Mouse (Mus musculus): Measurements from ENCODE around the gene Fxn. TPM values are rescaled to one million over a fixed set of nuclear protein-coding genes. Genes with fewer than 3 reads are reported as not detected.

Gene Fxn
- polyA plus RNA-seq, 1 experiment from 2014 or later = 60.4 TPM

DNA sequence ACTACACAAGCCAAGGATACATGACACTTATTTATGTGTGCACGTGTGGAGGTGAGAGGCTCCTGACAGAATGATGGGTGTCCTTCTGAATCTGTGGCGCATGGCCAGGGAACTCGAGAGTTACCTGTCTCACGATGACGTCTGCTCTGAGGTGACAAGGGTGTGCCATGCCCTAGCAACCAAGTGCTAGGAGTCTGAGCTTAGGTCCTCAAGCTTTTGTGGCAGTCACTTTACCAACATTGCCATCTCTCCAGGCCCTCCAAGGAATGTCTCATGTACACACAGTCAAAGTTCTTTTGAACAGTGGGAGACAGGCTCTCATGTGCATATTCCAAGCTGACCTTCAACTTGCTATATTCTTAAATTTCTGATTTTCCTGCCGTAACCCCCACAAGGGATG is 22.4 kb downstream of the Fxn start:
- Histone ChIP-seq H3K4me1 (ENCODE audit: control insufficient read depth in 2 of 2, insufficient read depth in 2 of 2, low read length in 2 of 2) (peaks cover 10 to 17% of the 10 kb centered on the region in 2 experiments), H3K9ac (ENCODE audit: low read length) (no peak overlapping the region), H3K4me3 (ENCODE audit: control insufficient read depth in 1 of 2, insufficient read depth in 1 of 2, low read depth in 1 of 2, low read length in 2 of 2) (no peak overlapping the region), H3K36me3 (ENCODE audit: control insufficient read depth, insufficient read depth, low read length) (peaks cover 25% of the 10 kb centered on the region), H3K4me2 (ENCODE audit: low read length) (no peak overlapping the region), H3K27me3 (ENCODE audit: control insufficient read depth, insufficient read depth, low read length) (no peaks in the 10 kb centered on the region), H3K9me3 (ENCODE audit: control insufficient read depth, low read length) (no peaks in the 10 kb centered on the region), H3K27ac (replicated peaks in 1 of 2; ENCODE audit: control insufficient read depth in 1 of 2, insufficient read depth in 1 of 2, low read depth in 2 of 2, low read length in 2 of 2) (peak overlapping the region; percentile 24 to 25; a peak in 2 of 4 replicates)
- ATAC-seq (ENCODE audit: insufficient number of reproducible peaks, insufficient read depth, low FRiP score, low read depth) = no peak
- 83% methylated on average over 6 of the region's 6 CpGs for WGBS

DNA sequence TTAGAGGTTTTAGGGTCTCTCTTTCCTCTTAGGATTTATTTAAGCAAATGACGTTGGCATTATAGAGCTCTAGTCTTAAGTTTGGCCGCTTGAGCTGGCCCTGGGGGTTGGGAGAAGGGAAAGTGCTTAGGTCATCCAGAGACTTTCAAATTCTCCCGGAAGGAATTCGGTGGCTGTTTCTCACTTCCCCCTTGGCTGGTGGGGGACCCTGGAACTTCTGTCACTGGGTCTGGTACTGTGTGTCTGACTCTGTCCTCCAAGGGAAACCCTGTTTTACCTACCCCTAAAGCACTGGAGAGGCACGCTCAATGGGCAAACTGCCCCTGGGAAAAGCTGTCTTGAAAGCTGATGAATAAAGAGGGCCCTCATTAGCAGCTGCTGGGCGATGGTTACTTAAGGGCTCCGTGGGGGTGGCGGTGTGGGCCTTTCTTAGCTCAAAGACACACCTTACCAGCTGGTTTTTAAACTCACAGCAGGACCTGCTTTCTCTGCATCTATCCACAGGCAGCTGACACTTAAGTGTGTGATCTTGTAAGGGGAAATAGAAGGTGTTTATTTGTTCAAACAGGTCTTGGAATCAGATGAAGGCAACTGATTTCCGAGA is 26.6 kb downstream of the Fxn start:
- no peaks in the 10 kb centered on the region for H3K36me3 ChIP-seq (ENCODE audit: control insufficient read depth, insufficient read depth, low read length)
- no peak overlapping the region for H3K4me3 ChIP-seq (ENCODE audit: control insufficient read depth in 1 of 2, insufficient read depth in 1 of 2, low read depth in 1 of 2, low read length in 2 of 2)
- H3K4me1 ChIP-seq (ENCODE audit: control insufficient read depth in 2 of 2, insufficient read depth in 2 of 2, low read length in 2 of 2) = peaks cover 12 to 27% of the 10 kb centered on the region in 2 experiments
- H3K27ac ChIP-seq (replicated peaks in 1 of 2; ENCODE audit: control insufficient read depth in 1 of 2, insufficient read depth in 1 of 2, low read depth in 2 of 2, low read length in 2 of 2) = no peak overlapping the region
- no peak overlapping the region for H3K9ac ChIP-seq (ENCODE audit: low read length)
- WGBS = 30% methylated on average over 9 of the region's 9 CpGs
- no peak for ATAC-seq (ENCODE audit: insufficient number of reproducible peaks, insufficient read depth, low FRiP score, low read depth)
- H3K9me3 ChIP-seq (ENCODE audit: control insufficient read depth, low read length) = no peaks in the 10 kb centered on the region
- H3K27me3 ChIP-seq (ENCODE audit: control insufficient read depth, insufficient read depth, low read length) = no peaks in the 10 kb centered on the region
- H3K4me2 ChIP-seq (ENCODE audit: low read length) = no peak overlapping the region

DNA sequence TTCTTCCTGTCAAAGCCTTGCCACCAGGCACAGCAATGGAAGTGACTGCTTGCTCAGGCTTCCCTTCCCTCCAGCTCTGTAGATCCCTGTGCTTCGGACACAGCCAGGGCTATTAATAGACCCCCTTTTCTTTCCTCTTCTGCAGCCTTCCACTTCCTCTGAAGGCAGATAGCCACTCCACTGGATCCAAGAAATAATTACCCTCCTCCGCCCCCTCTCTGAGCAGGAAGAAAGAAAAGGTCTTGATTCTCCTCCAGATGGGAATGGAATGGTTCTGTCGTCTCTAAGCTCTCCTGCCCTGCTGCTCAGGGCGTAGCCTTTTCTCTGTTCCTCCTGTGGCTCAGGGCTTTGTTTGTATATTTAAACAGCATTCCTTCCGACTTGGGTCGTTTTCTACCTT is 28.5 kb downstream of the Fxn start:
- Histone ChIP-seq H3K4me2 (ENCODE audit: low read length) (peak overlapping the region; percentile 54), H3K27ac (replicated peaks in 1 of 2; ENCODE audit: control insufficient read depth in 1 of 2, insufficient read depth in 1 of 2, low read depth in 2 of 2, low read length in 2 of 2) (peak overlapping the region; percentile 78), H3K36me3 (ENCODE audit: control insufficient read depth, insufficient read depth, low read length) (no peaks in the 10 kb centered on the region), H3K4me1 (ENCODE audit: control insufficient read depth in 2 of 2, insufficient read depth in 2 of 2, low read length in 2 of 2) (peaks cover 8 to 17% of the 10 kb centered on the region in 2 experiments), H3K4me3 (ENCODE audit: control insufficient read depth in 1 of 2, insufficient read depth in 1 of 2, low read depth in 1 of 2, low read length in 2 of 2) (no peak overlapping the region), H3K27me3 (ENCODE audit: control insufficient read depth, insufficient read depth, low read length) (no peaks in the 10 kb centered on the region), H3K9ac (ENCODE audit: low read length) (peak overlapping the region; percentile 59), H3K9me3 (ENCODE audit: control insufficient read depth, low read length) (no peaks in the 10 kb centered on the region)
- WGBS = 14% methylated on average over 6 of the region's 6 CpGs
- peak; percentile 73 for ATAC-seq (ENCODE audit: insufficient number of reproducible peaks, insufficient read depth, low FRiP score, low read depth)

DNA sequence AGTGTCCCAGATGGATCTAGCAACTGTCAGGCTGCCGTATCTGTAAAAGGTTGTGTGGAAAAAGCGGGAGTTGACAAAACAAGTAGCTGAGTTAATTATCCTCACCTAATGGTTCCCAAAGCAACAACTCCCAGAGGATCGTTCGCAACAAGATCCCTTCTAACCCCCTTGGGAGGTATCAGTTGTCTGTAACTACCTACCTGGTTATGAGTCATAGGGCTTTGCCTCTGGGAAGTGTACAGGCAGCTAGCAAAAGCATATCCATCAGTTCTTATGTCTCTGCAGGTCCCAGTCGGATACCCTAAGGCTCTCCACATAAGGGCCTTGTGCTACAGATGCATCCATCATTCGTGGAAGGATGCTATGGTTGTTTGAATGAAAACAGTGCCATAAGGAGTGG is 37.1 kb downstream of the Fxn start:
- H3K4me1 ChIP-seq (ENCODE audit: control insufficient read depth in 2 of 2, insufficient read depth in 2 of 2, low read length in 2 of 2) = peaks cover 7% of the 10 kb centered on the region in 2 experiments; a peak in 2 of 4 replicates
- no peaks in the 10 kb centered on the region for H3K9me3 ChIP-seq (ENCODE audit: control insufficient read depth, low read length)
- H3K27ac ChIP-seq (replicated peaks in 1 of 2; ENCODE audit: control insufficient read depth in 1 of 2, insufficient read depth in 1 of 2, low read depth in 2 of 2, low read length in 2 of 2) = no peak overlapping the region
- no peak overlapping the region for H3K9ac ChIP-seq (ENCODE audit: low read length)
- 84% methylated on average over 6 of the region's 6 CpGs for WGBS
- no peak for ATAC-seq (ENCODE audit: insufficient number of reproducible peaks, insufficient read depth, low FRiP score, low read depth)
- H3K4me3 ChIP-seq (ENCODE audit: control insufficient read depth in 1 of 2, insufficient read depth in 1 of 2, low read depth in 1 of 2, low read length in 2 of 2) = no peak overlapping the region
- no peaks in the 10 kb centered on the region for H3K27me3 ChIP-seq (ENCODE audit: control insufficient read depth, insufficient read depth, low read length)
- no peak overlapping the region for H3K4me2 ChIP-seq (ENCODE audit: low read length)
- no peaks in the 10 kb centered on the region for H3K36me3 ChIP-seq (ENCODE audit: control insufficient read depth, insufficient read depth, low read length)

DNA sequence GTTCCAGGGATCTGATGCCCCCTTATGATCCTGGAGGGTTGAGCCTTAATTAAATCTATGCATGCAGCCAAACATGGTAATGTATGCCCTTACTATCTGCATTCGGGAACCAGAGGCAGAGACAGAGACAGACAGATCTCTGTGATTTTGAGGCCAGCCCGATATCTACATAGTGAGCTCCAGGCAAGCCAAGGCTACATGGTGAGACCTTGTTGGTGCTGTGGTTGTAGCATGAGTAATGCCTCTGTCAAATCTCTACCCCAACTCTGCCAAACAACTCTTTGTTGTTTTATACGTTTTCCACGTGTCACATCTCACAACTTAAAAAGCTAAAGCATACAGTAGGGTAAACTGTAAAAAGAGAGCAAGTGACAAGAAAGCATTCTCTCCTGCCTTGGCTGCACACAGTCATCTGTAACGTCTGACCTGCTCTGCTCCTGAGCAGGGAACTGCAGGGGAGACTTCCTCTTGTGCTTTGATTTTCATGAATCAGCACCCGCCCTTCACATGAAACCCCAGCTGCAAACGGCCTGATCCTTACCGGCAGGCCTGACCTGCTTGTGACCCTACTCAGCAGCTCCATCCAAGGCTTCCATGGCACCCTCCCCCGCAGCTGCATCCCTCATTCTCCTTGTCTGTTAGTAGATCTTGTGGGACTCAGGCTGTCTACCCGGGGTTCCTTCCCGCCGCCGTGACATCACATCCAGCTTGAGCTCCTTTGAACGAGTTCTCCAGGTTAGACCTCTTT is 38.4 kb downstream of the Fxn start:
- peaks cover 7% of the 10 kb centered on the region in 2 experiments; a peak in 2 of 4 replicates for H3K4me1 ChIP-seq (ENCODE audit: control insufficient read depth in 2 of 2, insufficient read depth in 2 of 2, low read length in 2 of 2)
- H3K4me3 ChIP-seq (ENCODE audit: control insufficient read depth in 1 of 2, insufficient read depth in 1 of 2, low read depth in 1 of 2, low read length in 2 of 2) = no peak overlapping the region
- peak overlapping the region; percentile 19; the same call in 1 of the 2 replicates for H3K4me2 ChIP-seq (ENCODE audit: low read length)
- H3K9me3 ChIP-seq (ENCODE audit: control insufficient read depth, low read length) = no peaks in the 10 kb centered on the region
- no peaks in the 10 kb centered on the region for H3K27me3 ChIP-seq (ENCODE audit: control insufficient read depth, insufficient read depth, low read length)
- WGBS = 26% methylated on average over 14 of the region's 14 CpGs
- ATAC-seq (ENCODE audit: insufficient number of reproducible peaks, insufficient read depth, low FRiP score, low read depth) = no peak
- no peak overlapping the region for H3K27ac ChIP-seq (replicated peaks in 1 of 2; ENCODE audit: control insufficient read depth in 1 of 2, insufficient read depth in 1 of 2, low read depth in 2 of 2, low read length in 2 of 2)
- H3K36me3 ChIP-seq (ENCODE audit: control insufficient read depth, insufficient read depth, low read length) = no peaks in the 10 kb centered on the region
- H3K9ac ChIP-seq (ENCODE audit: low read length) = no peak overlapping the region

DNA sequence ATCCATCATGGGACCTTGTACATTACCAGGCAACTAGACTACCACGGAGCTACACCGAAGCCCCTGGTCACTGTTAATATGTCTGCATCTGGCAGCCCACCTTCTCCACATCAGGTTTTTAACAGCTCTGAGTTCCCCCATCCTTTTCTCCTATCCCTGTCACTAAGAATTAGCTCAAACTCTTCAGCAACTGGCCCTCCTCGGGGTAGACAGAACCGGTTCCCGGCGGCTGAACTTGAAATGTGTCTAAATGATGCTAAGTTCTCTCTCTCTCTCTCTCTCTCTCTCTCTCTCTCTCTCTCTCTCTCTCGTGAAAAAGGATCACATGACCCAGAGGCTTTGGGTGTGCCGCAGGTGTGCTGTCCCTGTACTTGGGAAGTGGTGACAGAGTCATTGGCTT is 39.1 kb downstream of the Fxn start:
- Histone ChIP-seq H3K4me2 (ENCODE audit: low read length) (no peak overlapping the region), H3K4me3 (ENCODE audit: control insufficient read depth in 1 of 2, insufficient read depth in 1 of 2, low read depth in 1 of 2, low read length in 2 of 2) (no peak overlapping the region), H3K27me3 (ENCODE audit: control insufficient read depth, insufficient read depth, low read length) (no peaks in the 10 kb centered on the region), H3K9me3 (ENCODE audit: control insufficient read depth, low read length) (no peaks in the 10 kb centered on the region), H3K36me3 (ENCODE audit: control insufficient read depth, insufficient read depth, low read length) (no peaks in the 10 kb centered on the region), H3K27ac (replicated peaks in 1 of 2; ENCODE audit: control insufficient read depth in 1 of 2, insufficient read depth in 1 of 2, low read depth in 2 of 2, low read length in 2 of 2) (no peak overlapping the region), H3K9ac (ENCODE audit: low read length) (no peak overlapping the region), H3K4me1 (ENCODE audit: control insufficient read depth in 2 of 2, insufficient read depth in 2 of 2, low read length in 2 of 2) (peaks cover 7% of the 10 kb centered on the region in 2 experiments; a peak in 2 of 4 replicates)
- 84% methylated on average over 8 of the region's 8 CpGs for WGBS
- no peak for ATAC-seq (ENCODE audit: insufficient number of reproducible peaks, insufficient read depth, low FRiP score, low read depth)

DNA sequence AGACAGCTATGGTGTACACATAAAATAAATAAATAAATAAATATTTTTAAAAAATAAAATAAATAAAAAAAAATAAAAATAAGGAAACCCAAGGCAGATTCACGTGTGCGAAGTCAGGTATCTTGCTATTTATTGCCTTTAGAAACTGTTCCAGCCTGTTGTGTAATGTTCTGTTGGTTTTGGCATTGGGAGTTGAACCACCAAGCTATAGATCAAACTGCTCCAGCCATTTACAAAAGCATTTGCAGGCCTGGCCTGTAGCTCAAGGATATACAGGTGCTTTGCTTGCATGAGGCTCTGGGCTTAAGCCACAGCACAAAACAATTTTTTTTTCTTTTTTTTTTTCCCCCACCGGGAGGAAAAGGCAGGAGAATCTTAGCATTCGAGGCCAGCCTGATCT is 42.4 kb downstream of the Fxn start:
- no peak for ATAC-seq (ENCODE audit: insufficient number of reproducible peaks, insufficient read depth, low FRiP score, low read depth)
- H3K4me2 ChIP-seq (ENCODE audit: low read length) = no peak overlapping the region
- H3K27ac ChIP-seq (replicated peaks in 1 of 2; ENCODE audit: control insufficient read depth in 1 of 2, insufficient read depth in 1 of 2, low read depth in 2 of 2, low read length in 2 of 2) = no peak overlapping the region
- peaks cover 7% of the 10 kb centered on the region in 2 experiments; a peak in 2 of 4 replicates for H3K4me1 ChIP-seq (ENCODE audit: control insufficient read depth in 2 of 2, insufficient read depth in 2 of 2, low read length in 2 of 2)
- H3K9ac ChIP-seq (ENCODE audit: low read length) = no peak overlapping the region
- no peak overlapping the region for H3K4me3 ChIP-seq (ENCODE audit: control insufficient read depth in 1 of 2, insufficient read depth in 1 of 2, low read depth in 1 of 2, low read length in 2 of 2)
- no peaks in the 10 kb centered on the region for H3K27me3 ChIP-seq (ENCODE audit: control insufficient read depth, insufficient read depth, low read length)
- WGBS = 84% methylated on average over 4 of the region's 4 CpGs
- H3K9me3 ChIP-seq (ENCODE audit: control insufficient read depth, low read length) = no peaks in the 10 kb centered on the region
- H3K36me3 ChIP-seq (ENCODE audit: control insufficient read depth, insufficient read depth, low read length) = no peaks in the 10 kb centered on the region

All from heart, embryonic 14.5 days (tissue).